Mouse (Mus musculus) heart, postnatal 36 days (tissue): Measurements from ENCODE around the gene Ndufb4. TPM values are rescaled to one million over a fixed set of nuclear protein-coding genes. Genes with fewer than 3 reads are reported as not detected.
"Not testable (repeated sequence)": the region's sequence is repeated elsewhere in the genome, so short reads cannot be mapped to it uniquely, and the experiment has no call there.

Source experiments
- DNase-seq, 2 experiments: peaks; one replicate each; pipeline ENCODE4 v3.0.0; 2021 to 2022
- intact Hi-C: fragments of 180-260 bp; cut with DNase I; formaldehyde crosslinking; loops from one replicate; pipeline ENCODE4 v1.15.1; 2025
- total RNA-seq, 2 experiments: library from RNA; stranded (reverse); gene quantifications; 2 replicates each; pipeline ENCODE4 v1.2.3; 2021

The Ndufb4 gene
- 100 to 1,000 TPM; 164 to 183 TPM for total RNA-seq

GRCm38 (mm10) chr16:37653731-37654657, at the start of gene Ndufb4:
TSS of gene Ndufb4 (minus strand) at chr16:37654453.
- peak; percentile 91 for DNase-seq
- intact Hi-C loops: loop anchor here (5.0 kb wide), 1 partner anchor 112 kb away; no protein-coding TSS in a partner anchor

DNA sequence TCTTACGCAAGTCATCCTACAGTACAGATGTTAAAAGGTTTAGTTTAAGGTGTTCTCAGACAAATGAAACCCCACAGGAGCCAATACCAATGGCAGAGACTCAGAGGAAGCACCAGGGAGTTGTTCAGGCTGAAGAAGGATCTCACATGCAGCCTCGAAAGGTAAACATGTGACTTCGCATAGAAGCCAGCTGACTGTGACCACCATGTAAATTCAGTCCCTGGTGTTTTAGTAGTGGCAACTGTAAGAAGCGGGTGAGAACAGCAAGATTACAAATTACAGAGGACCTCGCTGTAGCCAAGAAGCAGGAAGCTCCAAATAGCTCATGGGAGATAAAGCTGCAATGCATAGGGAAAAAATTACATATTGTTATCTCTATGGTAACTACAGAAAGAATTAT, 49.6 kb upstream of the Ndufb4 start:
- intact Hi-C loops: no loop called here
- no peak for DNase-seq

DNA sequence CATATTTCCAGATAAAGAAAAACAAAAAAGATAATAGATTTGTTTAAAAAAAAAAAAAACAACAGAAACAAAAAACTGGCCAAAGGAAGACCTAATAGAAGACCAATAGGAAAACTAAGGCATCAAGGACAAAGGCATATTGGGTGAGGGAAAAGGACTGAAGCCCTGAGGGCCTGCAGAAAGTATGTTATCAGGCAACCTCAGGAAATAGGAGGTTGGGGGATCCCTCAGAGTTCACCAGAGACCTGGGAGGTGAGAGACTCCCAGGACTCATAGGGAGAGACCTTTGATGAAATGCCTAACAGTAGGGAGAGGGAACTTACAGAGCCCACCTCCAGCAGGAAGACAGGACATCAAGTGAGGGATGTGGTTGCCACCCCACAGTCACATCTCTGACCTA, 45.8 kb upstream of the Ndufb4 start:
- intact Hi-C loops, DNase-seq: not testable (repeated sequence)

DNA sequence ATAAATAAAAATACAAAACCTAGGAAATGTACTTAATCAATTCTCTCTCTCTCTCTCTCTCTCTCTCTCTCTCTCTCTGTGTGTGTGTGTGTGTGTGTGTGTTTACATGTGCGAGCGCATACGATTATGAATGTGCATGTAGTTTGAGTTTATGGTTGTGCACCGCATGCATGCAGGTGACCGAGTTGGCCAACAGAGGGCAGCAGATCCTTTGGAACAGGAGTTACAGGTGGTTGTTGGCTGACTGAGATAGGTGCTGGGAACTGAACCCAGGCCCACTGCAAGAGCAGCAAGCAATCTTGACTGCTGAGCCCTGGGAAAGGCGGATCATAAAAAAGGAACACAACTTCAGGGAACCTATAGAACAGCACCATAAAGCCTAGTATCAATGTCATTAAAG, 44.5 kb upstream of the Ndufb4 start:
- DNase-seq: no peak
- intact Hi-C loops: no loop called here

- intact Hi-C loops: no loop called here
- DNase-seq: no peak
Measured at GRCm38 (mm10) chr16:37697271-37697670, 43.0 kb upstream of the Ndufb4 start.

GRCm38 (mm10) chr16:37690932-37691730, 36.9 kb upstream of the Ndufb4 start:
- DNase-seq: peak in 1 of 2 experiments; percentile 37
- intact Hi-C loops: no loop called here

DNA sequence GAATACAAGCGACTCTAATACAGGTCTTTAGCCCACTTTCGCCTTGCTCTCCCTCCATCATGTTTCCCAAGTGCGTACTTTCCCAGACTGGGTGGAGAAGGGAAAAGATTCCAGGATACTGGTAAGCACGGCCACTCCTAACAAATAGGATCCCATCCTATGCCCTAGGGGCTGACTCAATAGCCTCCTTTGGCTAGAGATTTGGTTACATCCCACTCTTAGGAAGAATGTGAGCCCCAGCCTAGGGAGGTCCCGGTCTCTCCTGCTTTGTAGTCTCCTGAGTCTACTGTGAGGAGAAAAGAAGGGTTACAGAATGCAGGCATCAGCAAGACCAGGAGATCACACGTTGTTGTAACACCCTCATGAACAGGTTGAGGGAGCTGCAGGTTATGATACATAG, 36.2 kb upstream of the Ndufb4 start:
- peak; percentile 7 to 24 for DNase-seq
- intact Hi-C loops: no loop called here

- intact Hi-C loops: loop anchor here (5.0 kb wide), 3 partner anchors 42 to 507 kb away; partner anchors contain the start of gene Lrrc58
- no peak for DNase-seq
Measured at GRCm38 (mm10) chr16:37689934-37690333, 35.7 kb upstream of the Ndufb4 start.

DNA sequence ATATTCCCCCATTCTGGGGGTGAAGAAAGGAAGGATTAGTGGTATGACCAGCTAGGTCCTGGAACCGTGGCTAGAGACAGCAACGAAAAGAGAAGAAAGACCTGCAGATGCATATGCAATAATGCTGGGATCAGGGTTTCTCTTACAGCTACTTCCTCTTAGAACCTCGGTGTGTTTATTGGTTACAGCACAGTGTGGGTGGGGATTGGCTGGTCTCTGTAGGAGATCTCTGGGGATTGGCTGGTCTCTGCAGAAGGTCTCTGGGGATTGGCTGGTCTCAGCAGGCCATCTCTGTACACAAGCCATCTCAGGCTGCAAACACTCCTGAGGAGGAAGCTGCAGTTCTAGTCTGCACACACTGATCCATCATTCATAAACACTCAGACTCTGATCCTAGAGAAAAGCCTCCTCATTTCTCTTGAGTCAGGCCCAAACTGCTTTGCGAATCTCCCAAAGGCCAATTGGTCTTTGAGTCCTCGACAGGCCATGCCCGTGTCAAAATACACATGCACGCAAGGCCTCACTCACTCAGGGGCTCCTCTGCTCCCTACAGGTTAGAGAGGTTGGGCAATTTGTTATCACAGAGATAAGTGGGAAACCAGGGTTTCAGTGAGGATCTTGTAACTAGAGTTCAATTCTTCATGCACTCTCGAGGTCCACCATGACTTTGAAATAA, 35.1 kb upstream of the Ndufb4 start:
- peak; percentile 22 to 25 for DNase-seq
- intact Hi-C loops: loop anchor here (5.0 kb wide), 3 partner anchors 43 to 508 kb away; partner anchors contain the start of gene Lrrc58

DNA sequence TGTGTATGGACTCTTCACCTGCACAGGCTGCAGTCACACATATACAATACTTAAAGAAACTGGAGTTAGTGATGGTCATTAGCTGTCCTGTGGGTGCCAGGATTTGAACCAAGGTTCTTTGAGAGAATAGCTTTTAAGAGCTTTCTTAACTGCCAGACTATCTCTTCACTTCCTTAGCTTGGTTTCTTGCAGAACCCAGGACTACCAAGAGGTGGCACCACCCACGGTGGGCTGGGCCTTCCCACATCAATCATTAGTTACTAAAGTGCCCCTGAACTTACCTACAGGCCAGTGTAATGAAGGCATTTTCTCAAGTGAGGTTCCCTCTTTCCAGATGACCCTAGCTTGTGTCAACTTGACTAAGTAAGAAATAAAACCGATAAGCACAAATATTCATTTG, 33.9 kb upstream of the Ndufb4 start:
- peak in 1 of 2 experiments; percentile 13 for DNase-seq
- intact Hi-C loops: loop anchor here (5.0 kb wide), 3 partner anchors 44 to 509 kb away; partner anchors contain the start of gene Lrrc58

DNA sequence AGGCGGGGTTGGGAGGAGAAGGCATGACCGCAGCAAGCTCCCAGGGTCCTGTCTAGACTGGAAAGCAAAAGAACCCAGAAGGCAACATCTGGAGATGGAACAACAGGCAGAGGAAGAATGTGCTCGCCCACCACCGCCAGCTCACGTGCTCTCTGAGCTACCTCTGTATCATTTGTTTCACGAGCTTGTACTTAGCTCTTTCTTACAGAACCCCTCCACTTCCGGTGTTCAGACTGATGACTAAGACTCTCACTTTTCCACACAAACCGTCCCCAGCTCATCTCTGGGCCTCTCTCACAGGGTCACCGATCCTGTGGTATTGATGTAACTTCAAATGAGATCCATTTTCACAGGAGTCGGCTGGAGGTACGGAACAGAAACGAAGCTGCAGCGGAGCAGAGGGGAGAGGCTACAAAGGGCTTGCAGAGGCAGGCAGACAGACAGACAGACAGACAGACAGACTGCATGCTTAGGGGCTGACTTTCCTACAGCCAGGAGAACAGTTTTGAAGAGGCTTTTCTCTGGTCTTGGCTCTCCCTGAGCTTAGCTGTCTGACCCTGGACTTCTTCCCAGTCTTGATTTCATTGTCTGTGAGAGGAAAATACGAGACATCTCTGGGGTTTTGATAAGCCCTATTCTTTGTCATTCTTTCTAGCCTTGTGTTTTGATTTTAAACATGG, 33.2 kb upstream of the Ndufb4 start:
- DNase-seq: peak; percentile 15 to 27
- intact Hi-C loops: loop anchor here (5.0 kb wide), 3 partner anchors 45 to 510 kb away; partner anchors contain the start of gene Lrrc58

GRCm38 (mm10) chr16:37686834-37687233, 32.6 kb upstream of the Ndufb4 start:
- DNase-seq: no peak
- intact Hi-C loops: loop anchor here (5.0 kb wide), 3 partner anchors 45 to 510 kb away; partner anchors contain the start of gene Lrrc58

DNA sequence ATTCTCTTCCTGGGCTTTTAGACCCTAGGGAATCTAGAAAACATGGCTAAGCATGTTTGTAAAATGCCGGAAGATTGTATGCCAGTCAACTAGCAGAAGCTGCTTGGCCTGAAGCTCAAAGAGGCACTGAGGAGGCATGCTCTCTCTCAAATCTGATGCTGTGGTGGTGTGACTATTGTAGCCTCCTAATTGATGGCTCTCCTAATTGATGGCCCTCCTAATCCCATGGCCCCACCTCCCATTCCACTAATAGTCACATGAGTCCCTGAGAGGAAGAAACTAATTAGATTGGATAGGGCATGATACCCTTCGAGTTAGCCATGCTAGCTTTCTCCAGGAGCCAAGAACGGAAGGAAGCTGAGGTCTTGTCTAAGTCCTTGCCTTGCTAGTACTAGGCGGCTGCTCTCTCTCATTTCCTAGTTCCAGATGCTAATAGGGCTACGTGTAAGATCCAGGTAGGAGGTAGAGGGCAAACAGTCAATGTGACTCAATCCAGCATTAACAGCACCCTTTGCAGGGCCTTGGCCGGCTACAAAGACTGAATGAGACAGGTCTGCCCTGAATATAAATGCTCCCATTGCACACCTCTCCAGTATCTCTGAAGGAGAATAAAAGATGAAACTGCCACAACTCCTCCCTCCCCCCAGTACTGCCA, 31.8 kb upstream of the Ndufb4 start:
- no peak for DNase-seq
- intact Hi-C loops: loop anchor here (5.0 kb wide), 3 partner anchors 46 to 511 kb away; partner anchors contain the start of gene Lrrc58

GRCm38 (mm10) chr16:37684634-37685441, 30.6 kb upstream of the Ndufb4 start:
- peak; percentile 87 to 89 for DNase-seq
- intact Hi-C loops: loop anchor here (1.0 to 5.0 kb wide), 6 partner anchors 47 to 512 kb away; partner anchors contain the start of gene Lrrc58

DNA sequence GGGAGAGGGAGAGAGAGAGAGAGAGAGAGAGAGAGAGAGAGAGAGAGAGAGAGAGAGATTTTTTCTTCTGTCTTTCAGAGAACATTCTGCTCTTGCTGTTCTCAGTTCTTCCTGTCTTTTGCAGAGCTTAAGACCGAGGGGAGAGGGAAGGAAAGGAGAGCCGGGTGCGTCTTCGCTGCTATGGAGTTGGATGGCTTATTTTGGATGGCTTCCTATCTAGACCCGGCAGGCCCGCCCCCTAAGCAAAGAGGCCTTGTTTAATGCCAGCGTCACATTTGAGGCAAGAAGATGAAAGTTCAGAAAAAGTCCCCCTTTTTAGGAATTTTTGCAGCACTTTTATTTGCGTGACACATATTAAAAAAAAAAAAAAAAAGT, 30.0 kb upstream of the Ndufb4 start:
- peak in 1 of 2 experiments; percentile 45 for DNase-seq
- intact Hi-C loops: loop anchor here (1.0 to 5.0 kb wide), 3 partner anchors 128 to 337 kb away; no protein-coding TSS in a partner anchor

DNA sequence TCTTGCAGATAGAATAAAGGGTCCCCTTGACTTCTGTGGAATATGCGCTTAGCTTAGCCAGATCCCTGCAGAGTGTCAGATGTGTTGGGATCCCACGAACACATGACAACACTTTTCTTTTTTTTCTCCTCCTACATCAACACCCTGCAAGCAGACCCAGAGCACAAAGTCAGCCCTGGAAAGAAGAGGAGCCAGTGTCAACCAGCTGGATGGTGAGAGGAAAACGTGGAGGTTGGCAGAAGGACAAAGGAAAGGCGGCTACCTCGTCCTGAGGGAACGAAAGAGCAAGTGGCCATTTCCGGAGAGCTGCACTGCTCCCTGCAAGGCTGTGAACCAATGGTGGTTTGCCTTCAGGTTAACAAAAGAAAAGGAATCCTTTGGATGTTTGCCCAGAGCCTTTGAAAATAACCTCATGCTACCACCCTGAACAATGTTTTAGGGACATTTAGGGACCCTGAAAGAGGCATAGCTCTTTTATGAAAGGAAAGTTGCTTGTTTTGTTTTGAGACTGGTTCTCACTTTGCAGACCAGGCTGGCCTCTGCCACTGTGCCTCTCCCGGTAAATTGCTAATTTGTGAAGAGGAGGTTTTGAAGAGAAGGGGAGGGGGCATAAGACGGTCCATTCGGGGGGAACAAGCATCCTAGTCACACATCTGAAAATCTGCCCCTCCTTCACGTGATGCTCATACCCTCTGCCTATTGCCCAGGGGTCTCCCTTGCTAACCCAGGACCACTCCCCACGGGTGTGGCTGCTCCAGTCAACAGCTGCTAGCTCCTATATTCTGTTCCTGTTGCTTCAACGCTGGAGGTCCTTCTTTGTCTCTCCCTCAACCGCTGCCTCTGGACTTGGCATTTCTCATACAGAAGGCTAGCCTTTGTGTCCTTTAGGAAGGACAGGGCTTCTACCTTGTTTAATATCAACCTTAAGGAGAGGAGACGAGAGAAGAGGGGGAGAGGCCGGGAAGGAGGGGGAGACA, 29.2 kb upstream of the Ndufb4 start:
- peak; percentile 28 to 49 for DNase-seq

More for the DNA sequence above, 29.2 kb upstream of the Ndufb4 start:
- intact Hi-C loops: loop anchor here (1.0 to 5.0 kb wide), 6 partner anchors 27 to 574 kb away; no protein-coding TSS in a partner anchor
